Mouse (Mus musculus) testis, adult 2 months (tissue): ENCODE measurements around the gene Plppr1.

Experiments used
- CTCF ChIP-seq: fragments of 200-500 bp; IDR thresholded peaks from 2 replicates; pipeline ENCODE4 v1.5.1; 2012; ENCODE audit warnings: low read depth, mild to moderate bottlenecking, inconsistent platforms, low read length, moderate library complexity; ENCODE audit not compliant: control insufficient read depth, insufficient read depth, insufficient replicate concordance
- POLR2A ChIP-seq: fragments of 200-500 bp; IDR thresholded peaks from 2 replicates; pipeline ENCODE4 v1.6.1; 2012; ENCODE audit warnings: low read depth, mild to moderate bottlenecking, inconsistent platforms, low read length, moderate library complexity; ENCODE audit not compliant: control insufficient read depth

DNA sequence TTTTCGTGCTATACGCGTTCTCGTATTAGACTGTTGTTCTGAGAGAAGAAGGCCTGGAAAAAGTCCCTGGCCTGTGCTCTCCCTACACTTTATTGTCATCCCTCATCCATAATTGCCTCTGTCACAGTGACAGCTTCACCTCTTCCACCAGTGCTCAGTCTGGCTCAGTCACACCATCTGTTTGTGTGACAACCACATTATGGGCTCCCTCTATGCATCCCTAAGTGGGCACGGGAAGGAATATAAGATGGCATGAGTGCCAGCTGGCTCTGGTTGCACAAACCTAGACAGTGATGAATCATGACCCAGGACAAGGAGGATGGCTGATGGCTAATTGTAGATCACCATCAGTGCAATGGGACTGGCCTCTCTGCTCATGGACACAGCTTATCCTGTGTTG is 219.4 kb downstream of the Plppr1 start:
- no peak for TF ChIP-seq POLR2A
- TF ChIP-seq CTCF = no peak
